Mouse (Mus musculus) CD4-positive, CD25-positive, alpha-beta regulatory T cell, adult 4 months (primary cell): Measurements from ENCODE around the gene Ankrd12. TPM values are rescaled to one million over a fixed set of nuclear protein-coding genes. Genes with fewer than 3 reads are reported as not detected.
A peak's percentile ranks its signal among the peaks of the same experiment; 100 is the strongest.

Experiments
- ATAC-seq: one replicate; pipeline ENCODE4 v1.8.0; 2017
- polyA plus RNA-seq, 2 experiments: library from polyadenylated mRNA; unstranded; fragments of 100-300 nt; shearing (Covaris generic); gene quantifications; one replicate each; pipeline ENCODE4 v1.2.1; 2017

Ankrd12 gene
- polyA plus RNA-seq, 2 experiments from 2014 or later, result 149 to 151 TPM

DNA sequence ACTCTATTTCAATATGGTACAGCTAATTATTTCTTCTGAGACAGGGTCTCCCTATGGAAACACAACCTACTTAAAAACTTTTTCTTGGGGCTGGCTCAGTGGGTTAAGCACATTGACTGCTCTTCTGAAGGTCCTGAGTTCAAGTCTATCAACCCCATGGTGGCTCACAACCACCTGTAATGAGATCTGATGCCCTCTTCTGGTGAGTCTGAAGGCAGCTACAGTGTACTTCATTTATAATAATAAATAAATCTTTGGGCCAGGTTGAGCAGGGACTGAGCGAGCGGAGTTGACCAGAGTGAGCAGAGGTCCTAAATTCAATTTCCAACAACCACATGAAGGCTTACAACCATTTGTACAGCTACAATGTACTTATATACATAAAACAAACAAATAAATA lies 114.6 kb downstream of the Ankrd12 start:
- ATAC-seq, result no peak

DNA sequence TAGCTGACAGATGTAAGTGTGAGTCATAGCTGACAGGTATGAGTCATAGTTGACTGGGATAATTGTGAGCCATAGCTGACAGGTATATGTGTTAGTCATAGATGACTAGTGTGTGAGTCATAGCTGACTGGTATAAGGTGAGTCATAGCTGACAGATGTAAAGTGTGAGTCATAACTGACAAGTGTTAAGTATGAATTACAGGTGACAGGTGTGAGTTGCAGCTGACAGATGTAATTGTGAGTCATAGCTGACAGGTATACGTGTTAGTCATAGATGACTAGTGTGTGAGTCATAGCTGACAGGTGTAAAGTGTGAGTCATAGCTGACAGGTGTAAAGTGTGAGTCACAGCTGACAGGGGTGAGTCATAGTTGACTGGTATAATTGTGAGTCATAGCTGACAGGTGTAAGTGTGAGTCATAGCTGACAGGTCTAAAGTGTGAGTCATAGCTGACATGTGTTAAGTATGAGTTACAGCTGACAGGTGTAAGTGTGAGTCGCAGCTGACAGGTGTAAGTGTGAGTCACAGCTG lies 115.2 kb downstream of the Ankrd12 start:
- ATAC-seq, result peak; percentile 89

DNA sequence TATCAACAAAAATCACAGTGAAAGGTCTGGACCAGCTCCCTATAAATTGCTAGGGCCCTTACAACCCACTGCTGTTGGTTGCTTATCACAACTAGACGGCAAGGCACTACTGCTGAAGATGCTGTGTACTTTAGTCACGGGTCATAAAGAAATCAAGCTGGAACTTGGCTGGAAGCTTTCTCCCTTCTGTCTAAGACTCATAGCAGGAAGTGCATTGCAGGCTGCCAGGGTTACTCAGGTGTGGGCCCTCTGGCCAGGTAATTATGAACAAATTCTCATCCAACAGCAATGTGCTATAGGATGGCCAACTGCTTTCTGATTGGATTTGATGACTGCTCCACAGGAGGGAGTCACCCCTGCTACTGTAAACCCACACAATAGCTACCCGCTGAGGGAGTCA lies 117.9 kb downstream of the Ankrd12 start:
- ATAC-seq, result no peak

DNA sequence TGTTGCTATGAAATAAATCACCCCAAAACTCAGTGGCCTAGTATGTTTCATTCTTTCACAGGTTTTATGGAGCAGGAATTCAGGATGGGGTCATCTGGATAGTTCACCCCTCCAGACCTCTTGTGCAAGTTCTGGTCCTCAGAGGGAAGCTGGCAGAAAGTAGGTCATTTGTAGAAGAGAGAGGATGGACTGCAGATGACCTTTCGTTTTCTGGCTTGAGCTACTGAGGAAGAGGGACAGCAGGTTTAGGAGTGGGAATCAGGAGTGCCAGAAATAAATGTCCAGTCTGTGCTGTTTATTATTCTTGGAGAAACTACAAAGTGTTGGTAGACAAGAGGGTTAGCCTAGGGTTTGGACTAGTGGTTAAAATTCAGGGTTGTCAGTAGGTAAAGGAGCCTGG lies 118.5 kb downstream of the Ankrd12 start:
- no peak for ATAC-seq

DNA sequence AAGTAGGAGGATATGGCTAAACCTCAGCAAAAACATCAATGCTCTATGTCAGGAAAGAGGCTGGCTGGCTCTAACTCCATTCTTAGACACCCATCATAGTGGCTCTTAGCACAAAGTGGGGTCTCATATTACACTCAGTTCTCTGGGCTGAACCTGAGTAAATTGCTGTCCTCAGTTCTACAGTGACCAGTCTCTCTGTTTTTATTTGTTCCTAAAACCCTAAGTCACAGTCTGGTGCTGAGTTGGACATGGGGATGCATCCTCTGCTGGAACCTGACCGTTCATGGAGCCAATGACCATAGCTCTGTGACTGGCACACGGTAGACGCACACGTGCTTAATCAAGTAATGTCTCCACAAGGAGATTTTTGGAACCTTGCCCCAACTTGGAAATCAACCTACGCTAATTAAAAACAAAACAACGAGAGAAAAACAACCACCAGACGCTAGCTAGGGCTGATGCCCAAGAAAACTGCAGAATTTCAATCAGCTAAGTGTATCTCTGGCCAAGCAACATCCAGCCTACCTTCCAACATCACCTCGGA lies 119.0 kb downstream of the Ankrd12 start:
- ATAC-seq, result no peak

DNA sequence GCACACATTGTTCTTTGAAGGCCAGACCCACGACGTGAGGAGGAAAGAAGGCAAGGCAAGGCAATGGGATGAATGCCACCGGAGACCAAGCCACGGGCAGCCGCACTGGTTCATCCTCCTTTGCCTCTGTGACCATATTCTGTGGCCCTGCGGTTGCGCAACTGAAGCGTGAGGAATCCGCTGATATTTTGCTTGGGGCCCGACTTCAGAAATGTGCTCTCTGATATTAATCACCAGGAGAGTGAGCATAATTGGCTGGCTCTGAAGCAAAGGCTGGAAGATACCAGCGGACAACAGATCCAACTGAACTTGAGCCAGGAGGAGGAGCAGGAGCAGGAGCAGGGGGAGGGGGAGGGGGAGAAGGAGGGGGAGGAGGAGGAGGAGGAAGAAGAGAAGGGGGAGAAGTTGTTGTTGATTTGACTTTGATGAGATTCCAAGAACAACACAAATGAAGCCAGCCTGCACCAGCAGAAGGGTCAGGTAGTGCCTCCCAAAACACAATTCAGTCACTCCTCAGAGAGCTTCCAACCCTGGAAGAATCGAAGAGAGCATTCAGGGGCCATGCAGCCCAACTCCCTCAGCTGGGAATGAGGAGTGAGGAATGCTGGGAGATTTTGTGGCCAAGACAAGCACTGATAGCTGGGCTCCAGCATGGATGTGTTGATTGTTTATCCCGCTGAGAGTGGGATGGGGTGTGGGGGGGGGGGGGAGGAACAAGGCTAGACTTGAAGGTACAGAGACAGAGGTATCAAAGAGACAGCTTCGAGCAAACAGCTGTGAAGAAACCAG lies 119.7 kb downstream of the Ankrd12 start:
- no peak for ATAC-seq

DNA sequence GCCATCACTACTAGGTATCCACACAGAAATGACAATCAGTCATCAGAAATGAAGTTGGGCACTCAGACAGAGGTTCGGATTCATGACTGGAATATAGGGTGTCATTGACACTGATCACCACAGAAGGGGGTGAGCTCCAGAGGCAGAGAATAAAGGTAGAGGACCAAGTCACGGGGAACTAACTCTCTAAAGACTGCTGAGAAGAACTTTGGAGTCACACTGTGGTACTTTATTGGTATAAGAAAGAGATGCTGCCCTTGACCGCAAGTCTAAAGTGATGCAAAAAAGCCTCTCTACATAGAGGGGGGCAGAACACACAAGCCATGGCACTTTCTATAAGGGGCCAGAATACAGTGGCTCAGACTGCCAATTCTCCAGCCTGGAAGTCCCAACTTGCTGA lies 120.7 kb downstream of the Ankrd12 start:
- no peak for ATAC-seq

DNA sequence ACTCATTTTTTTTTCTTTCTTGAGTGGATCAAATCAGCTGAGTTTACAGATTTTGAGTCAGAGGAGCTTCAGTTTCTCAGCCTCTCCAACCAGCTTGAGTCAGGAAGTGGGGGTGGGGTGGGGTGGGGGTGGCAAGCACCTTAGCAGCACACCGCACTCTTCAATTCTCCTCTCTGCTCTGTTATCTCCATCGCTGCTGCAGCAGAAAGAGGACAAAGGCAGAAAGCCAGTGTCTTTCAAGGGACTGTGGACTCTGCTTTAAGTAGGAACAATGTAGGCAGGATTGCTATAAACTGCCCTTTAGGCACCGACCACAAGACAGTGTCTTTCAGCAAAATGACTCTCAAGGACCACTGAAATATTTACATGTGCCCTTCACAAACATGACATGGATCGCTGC lies 122.9 kb downstream of the Ankrd12 start:
- peak; percentile 50 for ATAC-seq

DNA sequence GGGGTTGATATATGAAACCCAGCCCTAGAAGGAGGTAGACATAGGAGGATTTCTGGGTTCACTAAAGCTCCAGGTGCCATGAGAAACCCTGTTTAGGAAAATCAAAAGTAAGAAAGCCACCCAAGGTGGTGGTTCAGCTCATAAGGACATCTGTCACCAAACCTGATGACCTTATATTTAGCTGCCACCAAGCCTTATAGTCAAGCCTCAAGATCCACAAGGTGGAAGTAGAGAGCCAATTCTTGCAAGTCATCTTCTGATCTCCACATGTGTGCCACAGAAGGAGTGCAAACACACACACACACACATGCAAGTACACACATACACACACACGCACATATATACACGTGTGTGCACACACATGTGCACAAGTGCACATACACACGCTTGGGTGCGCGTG lies 124.8 kb downstream of the Ankrd12 start:
- peak; percentile 20 for ATAC-seq

DNA sequence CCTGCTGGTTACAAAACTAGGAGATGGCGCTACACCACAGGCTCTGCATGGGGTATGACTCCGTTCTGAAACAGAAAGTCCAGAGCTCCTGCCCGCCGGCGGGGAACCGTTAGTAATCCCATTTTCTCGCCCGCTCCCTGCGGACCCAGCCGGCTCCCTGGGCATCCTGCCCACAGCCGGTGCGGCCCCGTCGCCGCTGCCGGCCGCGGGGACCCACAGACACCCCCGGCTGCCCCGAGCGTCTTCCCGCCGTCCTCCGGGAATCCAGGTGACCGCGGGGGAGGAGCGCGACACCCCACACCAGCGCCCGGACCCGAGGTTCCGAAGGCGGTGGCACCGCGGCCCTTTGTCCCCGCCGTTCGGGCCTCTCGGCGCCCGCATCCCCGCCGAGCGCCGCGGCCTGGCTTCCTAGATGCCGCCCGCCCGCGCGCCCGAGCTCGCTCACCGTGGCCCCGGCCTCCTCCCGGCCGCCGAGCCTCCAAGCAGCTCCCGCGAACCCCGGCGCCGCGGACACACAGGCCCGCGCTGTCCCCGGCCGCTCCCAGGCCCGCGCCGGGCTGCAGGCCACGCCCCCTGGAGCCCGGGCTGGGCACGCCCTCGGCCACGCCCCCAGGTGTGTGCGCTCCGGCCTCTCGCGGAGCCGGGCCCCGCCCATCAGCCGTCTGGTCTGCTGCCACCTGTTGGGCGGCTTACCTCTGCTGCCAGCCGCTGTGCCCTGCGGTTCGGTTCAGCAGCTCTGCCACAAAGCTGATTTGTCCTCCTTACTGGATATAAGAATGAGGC lies 126.1 kb downstream of the Ankrd12 start, which contains the start of gene Twsg1:
Gene Twsg1, minus strand, starts transcription at position 605 of the 783 bp plus-strand sequence.
- ATAC-seq, result peak; percentile 76

DNA sequence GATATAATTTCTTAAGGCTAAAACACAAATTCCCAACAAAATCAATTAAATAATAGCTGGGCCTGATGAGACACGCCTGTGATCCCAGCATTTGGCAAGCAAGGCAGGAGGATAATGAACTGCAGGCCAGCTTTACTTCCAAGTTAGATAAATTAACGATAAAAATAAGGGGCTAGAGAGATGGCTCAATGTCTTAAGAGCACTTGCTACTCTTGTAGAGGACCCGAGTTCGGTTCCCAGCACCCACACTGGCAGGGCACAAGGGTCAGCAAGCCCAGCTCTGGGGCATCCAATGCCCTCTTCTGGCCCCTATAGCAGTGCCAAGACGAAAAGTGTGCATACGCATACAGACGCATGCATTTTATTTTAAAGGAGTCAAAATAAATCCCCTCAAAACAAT lies 126.7 kb downstream of the Ankrd12 start:
- ATAC-seq, result no peak

DNA sequence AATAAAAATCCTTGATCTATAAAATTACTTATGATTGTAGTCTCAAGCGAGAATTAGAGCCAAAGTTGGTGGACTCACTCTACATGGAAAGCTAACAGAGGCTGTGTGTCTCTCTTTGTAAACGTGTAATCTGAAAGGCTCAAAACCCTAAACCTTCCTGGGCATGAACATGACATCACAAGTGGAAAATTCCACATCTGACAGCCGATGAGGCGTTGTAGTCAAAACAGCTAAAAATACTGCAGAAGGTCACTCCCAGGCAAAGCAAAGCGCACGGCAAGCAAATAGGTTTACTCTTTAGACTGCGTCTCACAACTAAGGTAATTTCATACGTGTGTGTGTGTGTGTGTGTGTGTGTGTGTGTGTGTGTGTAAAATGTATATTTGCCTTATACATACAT lies 129.6 kb downstream of the Ankrd12 start:
- ATAC-seq, result peak; percentile 18

DNA sequence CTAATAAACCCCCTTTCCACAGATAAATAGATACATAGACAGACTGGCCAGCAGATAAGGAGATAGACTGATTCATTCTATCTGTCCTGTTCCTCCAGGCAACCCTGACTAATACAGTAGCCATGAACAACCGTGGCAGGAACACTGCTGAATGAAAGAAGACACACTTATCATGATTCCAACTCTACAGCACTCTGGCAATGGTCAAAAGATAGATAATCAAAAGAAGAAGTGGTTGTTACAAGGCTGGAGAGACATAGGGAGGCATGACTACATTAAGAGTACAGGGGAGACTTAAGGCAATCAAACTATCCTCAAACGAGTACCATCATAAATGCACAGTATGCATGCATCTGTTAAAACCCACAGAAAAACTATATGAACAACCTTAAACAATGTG lies 131.5 kb downstream of the Ankrd12 start:
- ATAC-seq, result no peak

DNA sequence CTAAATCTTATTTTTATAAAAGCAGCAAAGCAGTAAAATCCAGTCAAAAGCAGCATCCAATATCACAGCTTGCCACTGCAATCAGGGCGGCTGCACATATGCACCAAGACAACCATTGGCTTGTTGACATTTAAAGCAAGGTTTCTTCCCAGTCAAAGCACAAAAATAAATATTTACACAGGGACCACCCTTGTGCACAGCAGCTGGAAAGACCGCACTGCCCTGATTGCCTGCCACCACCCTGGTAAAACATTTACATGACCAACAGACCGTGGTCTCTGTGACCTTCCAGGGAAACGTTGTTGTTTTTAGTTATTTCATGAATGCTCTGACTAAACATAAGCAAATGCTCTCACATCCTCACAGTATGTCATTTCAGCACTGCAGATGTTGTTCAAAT lies 134.5 kb downstream of the Ankrd12 start:
- ATAC-seq, result no peak

DNA sequence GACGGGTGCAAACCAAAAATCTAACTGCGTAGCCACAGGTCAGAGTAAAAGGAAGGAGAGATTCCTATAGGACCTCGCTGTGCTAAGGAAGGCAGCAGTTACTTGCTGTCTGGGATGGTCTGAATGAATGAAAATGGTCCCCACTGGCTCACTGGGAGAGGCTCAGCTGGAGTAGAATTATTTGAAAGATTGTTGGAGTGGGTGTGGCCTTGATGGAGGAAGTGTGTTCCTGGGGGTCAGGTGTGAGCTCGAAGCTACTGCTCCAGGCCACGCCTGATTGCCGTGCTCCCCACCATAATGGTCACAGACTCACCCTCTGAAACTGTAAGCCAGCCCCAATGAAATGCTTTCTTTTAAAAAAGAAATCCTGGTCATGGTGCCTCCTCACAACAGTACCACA lies 135.6 kb downstream of the Ankrd12 start:
- ATAC-seq, result no peak

DNA sequence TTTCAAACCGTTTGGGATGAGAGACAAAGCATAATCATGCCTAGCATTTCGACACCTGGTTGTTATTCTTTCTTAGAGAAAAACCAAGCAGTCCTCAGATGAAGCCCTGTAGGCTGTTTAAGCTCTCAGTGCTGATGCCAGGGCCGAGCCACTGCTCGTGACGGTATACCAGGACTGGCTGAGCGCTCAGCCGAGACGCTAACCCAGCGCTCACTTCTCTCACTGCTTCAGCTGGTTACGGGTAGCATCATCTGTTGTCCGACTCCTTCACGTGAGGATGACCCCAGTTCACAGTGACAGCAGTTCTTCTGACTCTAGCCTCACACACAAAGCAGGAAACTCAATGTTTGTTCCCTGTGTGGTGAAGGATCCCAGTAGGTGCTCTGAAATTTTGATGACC lies 136.7 kb downstream of the Ankrd12 start:
- peak; percentile 25 for ATAC-seq

DNA sequence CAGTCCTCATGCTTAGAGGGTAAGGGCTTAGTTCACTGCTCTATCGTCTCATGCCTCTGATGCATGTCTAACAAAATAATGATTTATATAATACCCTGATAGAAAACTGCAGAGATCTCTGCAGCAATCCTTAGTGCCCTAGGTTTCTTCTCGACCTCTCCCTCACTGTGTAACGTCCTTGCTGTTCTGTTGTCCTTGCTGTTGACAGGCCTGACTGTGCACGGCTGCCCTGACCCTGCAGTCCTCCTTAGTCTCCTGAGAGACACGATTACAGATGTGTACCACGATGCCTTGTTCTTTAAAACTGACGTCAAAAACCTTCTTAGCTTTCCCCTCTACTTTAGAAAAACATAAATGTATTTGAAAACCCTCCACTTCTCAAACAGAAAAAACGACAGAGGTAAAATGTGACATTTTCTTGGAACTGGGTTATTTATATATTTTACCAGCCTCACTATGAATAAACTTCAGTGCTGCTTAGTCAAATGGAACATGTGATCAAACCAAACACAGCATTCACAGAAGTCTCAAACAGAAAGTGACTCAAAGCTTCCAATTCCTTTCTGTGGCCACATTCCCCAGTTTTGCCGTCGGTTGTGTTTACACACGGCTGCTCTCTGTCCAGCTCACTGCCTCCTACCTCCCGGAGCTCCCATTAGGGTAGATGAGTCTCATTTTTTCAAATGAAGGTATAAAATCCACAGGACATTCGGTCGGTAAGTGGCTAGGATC lies 137.3 kb downstream of the Ankrd12 start:
- ATAC-seq, result peak; percentile 79

DNA sequence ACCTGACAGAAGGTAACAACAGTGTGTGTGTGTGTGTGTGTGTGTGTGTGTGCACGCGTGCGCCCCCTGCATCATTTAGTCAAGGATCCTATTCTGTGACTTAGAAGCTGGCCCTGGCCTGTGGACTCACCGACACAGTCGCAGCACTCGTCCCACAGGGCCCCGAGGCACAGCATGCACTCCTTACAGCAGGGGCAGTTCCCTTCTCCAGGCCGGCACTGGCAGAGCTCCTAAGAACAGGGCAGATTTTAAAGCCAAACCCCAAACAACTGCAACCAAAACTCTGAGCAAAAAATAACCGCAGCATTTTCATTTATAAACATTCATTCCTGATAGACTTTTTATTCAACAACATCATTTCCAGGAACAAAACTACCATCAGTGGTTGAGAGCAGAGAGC lies 139.2 kb downstream of the Ankrd12 start:
- ATAC-seq, result no peak

DNA sequence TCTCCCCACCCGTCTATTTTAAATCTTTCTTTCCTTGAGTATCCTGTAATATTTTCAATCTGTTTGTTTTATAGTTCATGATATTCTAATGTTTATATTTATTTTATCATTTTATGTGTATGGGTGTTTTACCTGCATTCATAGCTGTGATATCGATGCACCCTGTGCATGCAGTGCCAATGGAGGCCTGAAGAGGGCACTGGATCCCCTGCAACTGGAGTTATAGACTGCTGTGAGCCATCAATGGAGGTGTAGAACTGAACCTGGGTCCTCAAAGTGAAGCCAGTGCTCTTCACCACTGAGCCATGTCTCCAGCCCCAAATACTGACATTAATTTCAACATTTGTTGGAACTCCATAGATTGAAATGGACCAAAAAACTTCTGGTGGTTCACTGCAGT lies 143.1 kb downstream of the Ankrd12 start:
- ATAC-seq, result no peak

DNA sequence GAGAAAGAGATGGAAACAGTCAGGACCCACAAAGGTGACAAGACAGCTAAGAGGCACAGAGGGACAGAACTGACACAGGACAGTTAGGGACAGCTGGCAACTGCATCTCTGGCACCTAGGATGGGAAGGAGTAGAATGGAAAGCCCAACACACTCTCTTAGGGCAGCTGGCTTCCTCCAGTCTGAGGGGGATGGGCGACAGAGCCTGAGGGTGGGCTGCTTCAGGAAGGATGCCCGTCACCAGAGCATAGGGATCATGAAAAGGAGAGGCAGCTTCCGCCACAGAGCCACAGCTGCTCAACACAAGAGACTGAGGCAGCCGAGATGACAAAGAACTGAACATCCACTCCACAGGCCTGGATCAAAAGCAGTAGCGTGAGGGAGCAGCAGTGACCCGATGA lies 145.4 kb downstream of the Ankrd12 start:
- no peak for ATAC-seq

DNA sequence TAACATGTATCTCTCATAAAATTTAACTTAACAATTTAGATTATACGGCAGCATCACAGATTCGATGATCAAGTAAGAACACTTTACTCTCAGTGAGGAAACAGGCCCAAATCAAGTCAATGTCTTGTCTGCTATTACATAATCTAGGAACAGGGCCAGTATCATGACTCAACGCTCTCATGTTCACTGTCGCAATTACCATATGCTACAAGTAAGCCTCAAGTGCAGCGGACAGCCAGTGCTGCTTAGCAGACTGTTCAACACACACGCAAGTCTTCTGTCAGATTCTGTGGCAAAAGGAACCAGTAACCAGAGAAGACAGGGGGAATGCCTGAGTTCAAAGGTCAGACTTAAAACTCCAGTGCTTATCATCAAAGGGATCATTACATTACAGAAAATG lies 145.9 kb downstream of the Ankrd12 start:
- ATAC-seq, result no peak

DNA sequence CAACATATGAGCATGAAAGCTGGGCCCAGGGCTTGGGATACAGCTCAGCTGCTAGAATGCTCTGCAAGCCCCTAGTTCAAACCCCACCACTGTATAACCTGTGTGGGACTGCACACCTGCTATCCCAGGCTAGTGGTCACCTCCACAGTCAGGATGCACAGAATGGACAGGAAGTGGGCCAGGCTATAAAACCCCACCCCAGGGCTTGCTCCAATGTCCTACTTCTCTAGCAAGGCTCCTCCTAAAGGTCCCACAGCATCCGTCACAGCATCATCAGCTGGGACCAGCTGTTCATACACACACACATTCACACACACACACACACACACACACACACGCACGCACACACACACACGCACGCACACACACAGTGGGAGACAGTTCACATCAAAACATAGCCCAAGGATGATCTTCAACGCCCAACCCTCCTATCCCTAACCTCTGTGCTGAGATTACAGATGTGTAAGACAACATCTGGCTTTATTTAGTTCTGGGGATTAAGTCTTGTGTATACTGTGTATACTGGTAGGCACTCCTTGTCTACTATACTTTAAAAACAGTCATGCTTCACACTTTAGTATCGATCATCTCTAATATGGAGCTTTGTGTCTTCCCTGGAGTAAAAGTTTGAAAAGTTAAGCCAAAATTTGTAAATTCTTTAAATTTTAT lies 146.6 kb downstream of the Ankrd12 start:
- ATAC-seq, result no peak
